Mouse (Mus musculus) CH12.LX (cell line): ENCODE data around the gene Art3. TPM values are rescaled to one million over a fixed set of nuclear protein-coding genes. Genes with fewer than 3 reads are reported as not detected.

ENCODE experiments used
- DNase-seq: peaks from one replicate; pipeline ENCODE4 v3.0.0-alpha.2; 2013; ENCODE audit errors: extremely low read depth
- H3K27ac ChIP-seq: 2 replicates; pipeline ENCODE4 v1.5.1; 2012; ENCODE audit warnings: low read depth, mild to moderate bottlenecking, control low read depth, moderate library complexity; ENCODE audit not compliant: insufficient read depth
- H3K27me3 ChIP-seq: replicated peaks from 2 replicates; pipeline ENCODE3; 2012; ENCODE audit warnings: inconsistent platforms
- H3K36me3 ChIP-seq, 2 experiments: replicated peaks in 1 of 2; 2 replicates each; pipeline versions ENCODE3 to v1.6.1; 2012; ENCODE audit warnings: inconsistent platforms in 1 of 2, low read length in 1 of 2, mild to moderate bottlenecking in 1 of 2, mixed read lengths in 1 of 2, moderate library complexity in 1 of 2; ENCODE audit not compliant: control insufficient read depth in 1 of 2, insufficient read depth in 1 of 2
- H3K4me1 ChIP-seq, 2 experiments: 2 replicates each; pipeline ENCODE4 v1.6.1; 2012; ENCODE audit warnings: inconsistent platforms in 1 of 2, moderate library complexity in 1 of 2; ENCODE audit not compliant: insufficient read depth in 2 of 2, control insufficient read depth in 1 of 2
- H3K4me2 ChIP-seq: 2 replicates; pipeline ENCODE4 v1.6.1; 2012; ENCODE audit warnings: low read depth, mild to moderate bottlenecking, control low read depth; ENCODE audit not compliant: poor library complexity, insufficient read depth, severe bottlenecking
- H3K4me3 ChIP-seq, 3 experiments: fragments of 150-350 bp in 1 of 3; sonication (generic) in 1 of 3; replicated peaks in 1 of 3; 2 replicates each; pipeline versions ENCODE3 to v1.5.1; 2011 to 2012; ENCODE audit warnings: low read depth in 2 of 3, low read length in 2 of 3, mild to moderate bottlenecking in 2 of 3, moderate library complexity in 2 of 3, control low read depth in 1 of 3, improper control_type of control experiment in 1 of 3, inconsistent platforms in 1 of 3, mixed read lengths in 1 of 3; ENCODE audit not compliant: poor library complexity in 1 of 3
- H3K79me2 ChIP-seq: replicated peaks from 2 replicates; pipeline ENCODE4 v1.6.1; 2012; ENCODE audit warnings: mild to moderate bottlenecking, moderate library complexity; ENCODE audit not compliant: control insufficient read depth, poor library complexity, insufficient read depth, severe bottlenecking; ENCODE audit errors: extremely low read depth
- H3K9ac ChIP-seq: 2 replicates; pipeline ENCODE4 v1.6.1; 2012; ENCODE audit warnings: low read depth, mild to moderate bottlenecking, control low read depth, moderate library complexity; ENCODE audit not compliant: insufficient read depth
- H3K9me3 ChIP-seq: replicated peaks from 2 replicates; pipeline ENCODE3; 2012; ENCODE audit warnings: low read length, inconsistent platforms, mixed read lengths
- BHLHE40 ChIP-seq: IDR thresholded peaks from 2 replicates; pipeline ENCODE4 v1.6.1; 2011; ENCODE audit warnings: mild to moderate bottlenecking, low read depth, low read length, improper control_type of control experiment
- CTCF ChIP-seq, 2 experiments: IDR thresholded peaks in 1 of 2; conservative IDR thresholded peaks in 1 of 2; 2 replicates each; pipeline ENCODE4 v1.5.1; 2011 to 2012; ENCODE audit warnings: low read depth in 2 of 2, low read length in 2 of 2, improper control_type of control experiment in 1 of 2, inconsistent platforms in 1 of 2, mild to moderate bottlenecking in 1 of 2, moderate library complexity in 1 of 2
- EP300 ChIP-seq: IDR thresholded peaks from 2 replicates; pipeline ENCODE4 v1.6.1; 2011; ENCODE audit warnings: low read length, improper control_type of control experiment
- ETS1 ChIP-seq: conservative IDR thresholded peaks from 2 replicates; pipeline ENCODE4 v1.6.1; 2012; ENCODE audit warnings: low read depth, mild to moderate bottlenecking, inconsistent platforms, low read length, improper control_type of control experiment, moderate library complexity
- HCFC1 ChIP-seq: IDR thresholded peaks from 2 replicates; pipeline ENCODE4 v1.6.1; 2012; ENCODE audit warnings: low read depth, mild to moderate bottlenecking, inconsistent platforms, low read length, improper control_type of control experiment
- IRF4 ChIP-seq: IDR thresholded peaks from 2 replicates; pipeline ENCODE4 v1.6.1; 2014; ENCODE audit warnings: low read depth, mild to moderate bottlenecking, inconsistent platforms, low read length, improper control_type of control experiment
- MAX ChIP-seq: IDR thresholded peaks from 2 replicates; pipeline ENCODE4 v1.6.1; 2011; ENCODE audit warnings: low read length, improper control_type of control experiment
- MAZ ChIP-seq: IDR thresholded peaks from 2 replicates; pipeline ENCODE4 v1.6.1; 2012; ENCODE audit warnings: low read depth, mild to moderate bottlenecking, inconsistent platforms, low read length, improper control_type of control experiment, moderate library complexity
- MEF2A ChIP-seq: IDR thresholded peaks from 2 replicates; pipeline ENCODE4 v1.6.1; 2014; ENCODE audit warnings: low read depth, mild to moderate bottlenecking, inconsistent platforms, low read length, improper control_type of control experiment, borderline replicate concordance
- MYC ChIP-seq: IDR thresholded peaks from 2 replicates; pipeline ENCODE4 v1.6.1; 2011; ENCODE audit warnings: low read depth, mild to moderate bottlenecking, improper control_type of control experiment, low read length
- POLR2AphosphoS2 ChIP-seq: IDR thresholded peaks from 2 replicates; pipeline ENCODE4 v1.6.1; 2011; ENCODE audit warnings: low read depth, low read length, improper control_type of control experiment
- RAD21 ChIP-seq: IDR thresholded peaks from 2 replicates; pipeline ENCODE4 v1.6.1; 2011; ENCODE audit warnings: low read depth, mild to moderate bottlenecking, low read length, improper control_type of control experiment, moderate library complexity
- RCOR1 ChIP-seq: conservative IDR thresholded peaks from 2 replicates; pipeline ENCODE4 v1.6.1; 2012; ENCODE audit warnings: low read depth, mild to moderate bottlenecking, inconsistent platforms, low read length, improper control_type of control experiment
- SMC3 ChIP-seq: IDR thresholded peaks from 2 replicates; pipeline ENCODE4 v1.6.1; 2011; ENCODE audit warnings: low read depth, low read length, improper control_type of control experiment
- TBP ChIP-seq: conservative IDR thresholded peaks from 2 replicates; pipeline ENCODE4 v1.6.1; 2011; ENCODE audit warnings: low read depth, low read length, improper control_type of control experiment
- USF1 ChIP-seq: IDR thresholded peaks from 2 replicates; pipeline ENCODE4 v1.6.1; 2014; ENCODE audit warnings: low read depth, mild to moderate bottlenecking, inconsistent platforms, low read length, improper control_type of control experiment
- ZC3H11A ChIP-seq: IDR thresholded peaks from 2 replicates; pipeline ENCODE4 v1.6.1; 2012; ENCODE audit warnings: low read depth, mild to moderate bottlenecking, inconsistent platforms, low read length, improper control_type of control experiment
- ZKSCAN1 ChIP-seq: IDR thresholded peaks from 2 replicates; pipeline ENCODE4 v1.6.1; 2012; ENCODE audit warnings: low read depth, inconsistent platforms, low read length, improper control_type of control experiment, borderline replicate concordance
- ZNF384 ChIP-seq: IDR thresholded peaks from 2 replicates; pipeline ENCODE4 v1.6.1; 2012; ENCODE audit warnings: low read depth, low read length, improper control_type of control experiment, inconsistent platforms
- dilution Hi-C: fragments of 300-500 bp; cut with MboI; formaldehyde crosslinking; loops from 2 replicates; pipeline ENCODE4 v1.14.3; 2020; ENCODE audit warnings: low sequenced_read_pairs; ENCODE audit not compliant: extremely low pct_unique_long_range_greater_than_20kb, extremely low pct_ligation_motif_present
- in situ Hi-C: fragments of 300-500 bp; cut with MboI; formaldehyde crosslinking; loops from 3 replicates; pipeline ENCODE4 v1.14.3; 2019; ENCODE audit warnings: low sequenced_read_pairs, low pct_ligation_motif_present, low pct_unique_long_range_greater_than_20kb, mixed read lengths
- polyA plus RNA-seq: library from polyadenylated mRNA; unstranded; fragments of >175 nt; gene quantifications from 2 replicates; pipeline ENCODE4 v1.2.1, GENCODE M21; 2012; ENCODE audit warnings: low read depth; ENCODE audit not compliant: insufficient read length
- total RNA-seq, 2 experiments: library from RNA; depleted of rRNA; stranded (reverse); fragments of 300-350 nt in 1 of 2; fragments of >200 nt in 1 of 2; gene quantifications; 2 replicates each; pipeline ENCODE4 v1.2.3; 2012 to 2014

Gene Art3
- total and polyA plus RNA-seq, 3 experiments: 0.34 TPM; not detected in 2

DNA sequence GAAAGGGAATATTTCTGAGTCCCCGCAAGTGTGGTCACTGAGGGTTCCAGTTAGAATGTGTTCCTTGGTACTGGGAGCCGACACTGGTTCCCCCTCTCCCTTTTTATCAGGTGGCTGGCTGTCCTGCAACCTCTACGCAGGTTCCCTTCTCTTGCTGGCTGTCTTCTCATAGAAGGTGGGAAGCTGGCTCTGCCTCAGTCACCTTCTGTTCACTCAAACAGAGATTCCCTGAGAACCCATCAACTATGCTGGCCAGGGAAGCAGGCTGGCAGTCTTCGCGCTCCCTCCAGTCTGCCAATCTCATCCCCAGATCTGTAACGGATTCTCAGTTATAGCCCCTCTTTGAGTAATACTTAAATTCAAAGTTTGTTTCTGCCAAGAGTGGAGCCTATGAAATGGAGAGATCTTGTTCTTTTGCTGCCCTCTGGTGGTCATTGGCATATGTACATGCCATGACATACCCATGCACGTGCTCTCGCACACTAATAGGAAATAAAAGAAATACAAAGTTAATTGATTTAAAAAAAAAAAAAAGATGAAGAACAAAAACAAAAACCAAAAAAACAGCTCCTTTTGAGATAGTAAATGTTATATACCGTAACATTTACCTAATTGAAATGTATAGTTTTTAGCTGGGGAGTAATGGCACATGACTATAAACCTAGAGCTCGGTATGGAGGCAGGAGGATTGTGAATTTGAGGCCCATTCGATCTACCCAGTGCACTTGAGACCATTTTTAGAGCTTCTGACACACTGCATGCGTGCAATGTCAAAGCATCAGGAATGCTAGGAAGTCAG lies 50.1 kb downstream of the Art3 start:
- Histone ChIP-seq H3K4me2 (no peak overlapping the region; the same call in 1 of the 2 replicates), H3K36me3 (no peaks in the 10 kb centered on the region), H3K27me3 (no peaks in the 10 kb centered on the region), H3K27ac (no peak overlapping the region), H3K4me1 (peaks cover 6% of the 10 kb centered on the region in 2 experiments; a peak in 3 of 4 replicates), H3K79me2 (no peaks in the 10 kb centered on the region), H3K9ac (no peak overlapping the region), H3K9me3 (no peaks in the 10 kb centered on the region), H3K4me3 (no peak overlapping the region)
- in situ Hi-C loops: no loop called here
- DNase-seq: peak; percentile 83
- dilution Hi-C loops: no loop called here
- TF ChIP-seq BHLHE40: peak; percentile 99
- TF ChIP-seq SMC3: peak; percentile 97
- TF ChIP-seq MAX: peak; percentile 94
- peak; percentile 62 to 96 for TF ChIP-seq CTCF (conservative IDR thresholded peaks at IDR 0.05 in 1 of 2, IDR thresholded peaks at IDR 0.05 in 1 of 2; ENCODE audit: low read depth in 2 of 2, low read length in 2 of 2)
- no peak for TF ChIP-seq ZNF384
- peak; percentile 86 for TF ChIP-seq ZC3H11A
- TF ChIP-seq ZKSCAN1: no peak
- TF ChIP-seq MYC: peak; percentile 99
- no peak for TF ChIP-seq RCOR1
- TF ChIP-seq IRF4: no peak
- TF ChIP-seq POLR2AphosphoS2: no peak
- TF ChIP-seq HCFC1: no peak
- peak; percentile 94 for TF ChIP-seq RAD21

- no peak for TF ChIP-seq RCOR1
- no peak for TF ChIP-seq EP300
- TF ChIP-seq BHLHE40: no peak
- TF ChIP-seq MEF2A: no peak
- no peak for TF ChIP-seq MAZ
- TF ChIP-seq TBP: no peak
- no peak for TF ChIP-seq ETS1
- no peak for TF ChIP-seq USF1
- Histone ChIP-seq H3K9ac (no peak overlapping the region), H3K36me3 (no peaks in the 10 kb centered on the region), H3K79me2 (no peaks in the 10 kb centered on the region), H3K27ac (no peak overlapping the region), H3K4me1 (peaks cover 6 to 9% of the 10 kb centered on the region in 2 experiments), H3K4me3 (no peak overlapping the region), H3K4me2 (no peak overlapping the region), H3K9me3 (no peaks in the 10 kb centered on the region), H3K27me3 (no peaks in the 10 kb centered on the region)
- DNase-seq: no peak
- dilution Hi-C loops: no loop called here
- in situ Hi-C loops: no loop called here
These were observed 50.7 kb downstream of the Art3 start for GRCm38 (mm10) chr5:92382349-92382679.
